ENCODE assay signal across 24 mouse cellular contexts in genomic region chr7:6791286-6792065, GRCm38 (mm10).
DNase-seq lines count a peak whose midpoint lies in the region; ATAC-seq lines count a peak whose summit lies in the region.
"Had no signal": no experiment of that assay in that cellular context is flagged by ENCODE, and none has a peak within 500 bp of the region (broad histone marks: within the 10 kb centered on the region; RNA-seq: fewer than 3 reads in every experiment).

No protein-coding gene starts in this region.

- no peaks in the 10 kb centered on the region for H3K36me3 ChIP-seq in intestine, embryonic 15.5 days
- no peaks in the 10 kb centered on the region for H3K36me3 ChIP-seq in limb, embryonic 15.5 days
- H3K36me3 ChIP-seq: hindbrain, embryonic 15.5 days; midbrain, embryonic 13.5 days; neural tube, embryonic 15.5 days had no signal

- no peak overlapping the region for H3K4me3 ChIP-seq in intestine, embryonic 15.5 days (replicated peaks)
- no peak overlapping the region for H3K4me3 ChIP-seq in limb, embryonic 15.5 days
- H3K4me3 ChIP-seq: forebrain, embryonic 13.5 days; hindbrain, embryonic 15.5 days; layer of hippocampus, adult 2 months; midbrain, embryonic 13.5 days; neural tube, embryonic 15.5 days had no signal

- H3K27ac ChIP-seq in intestine, embryonic 15.5 days, result no peak overlapping the region
- H3K27ac ChIP-seq in limb, embryonic 15.5 days, result peak overlapping the region; percentile 52
- H3K27ac ChIP-seq: forebrain, embryonic 13.5 days; hindbrain, embryonic 15.5 days; layer of hippocampus, adult 2 months; liver, embryonic 14.5 days; macrophage; midbrain, embryonic 13.5 days; neural tube, embryonic 15.5 days had no signal

- WGBS in intestine, embryonic 15.5 days, result 67% methylated on average over 9 of the region's 9 CpGs
- WGBS in limb, embryonic 15.5 days, result 39% methylated on average over 9 of the region's 9 CpGs

- H3K9me3 ChIP-seq in intestine, embryonic 15.5 days, result no peaks in the 10 kb centered on the region
- no peaks in the 10 kb centered on the region for H3K9me3 ChIP-seq in limb, embryonic 15.5 days
- H3K9me3 ChIP-seq: forebrain, embryonic 13.5 days; hindbrain, embryonic 15.5 days; midbrain, embryonic 13.5 days; neural tube, embryonic 15.5 days had no signal

- H3K9ac ChIP-seq in intestine, embryonic 15.5 days, result no peak overlapping the region
- no peak overlapping the region for H3K9ac ChIP-seq in limb, embryonic 15.5 days
- H3K9ac ChIP-seq: forebrain, embryonic 13.5 days; hindbrain, embryonic 15.5 days; liver, embryonic 14.5 days; midbrain, embryonic 13.5 days; neural tube, embryonic 15.5 days had no signal

- H3K4me1 ChIP-seq in intestine, embryonic 15.5 days (replicated peaks), result 0 out of 2 replicates have a peak, but pooled peaks cover 3% of the 10 kb centered on the region
- H3K4me1 ChIP-seq in limb, embryonic 15.5 days, result peaks cover 5% of the 10 kb centered on the region; the same call in 1 of the 2 replicates
- H3K4me1 ChIP-seq: forebrain, embryonic 13.5 days; hindbrain, embryonic 15.5 days; midbrain, embryonic 13.5 days; neural tube, embryonic 15.5 days had no signal

- no peak overlapping the region for H3K4me2 ChIP-seq in intestine, embryonic 15.5 days (replicated peaks)
- H3K4me2 ChIP-seq in limb, embryonic 15.5 days, result no peak overlapping the region
- H3K4me2 ChIP-seq: forebrain, embryonic 13.5 days; hindbrain, embryonic 15.5 days; midbrain, embryonic 13.5 days; neural tube, embryonic 15.5 days had no signal

- no peaks in the 10 kb centered on the region for H3K27me3 ChIP-seq in intestine, embryonic 15.5 days (replicated peaks)
- H3K27me3 ChIP-seq in limb, embryonic 15.5 days, result no peaks in the 10 kb centered on the region
- H3K27me3 ChIP-seq: forebrain, embryonic 13.5 days; hindbrain, embryonic 15.5 days; midbrain, embryonic 13.5 days; neural tube, embryonic 15.5 days had no signal

- DNase-seq in lung, postnatal 10 days, result peak; percentile 13
- no peak for DNase-seq in lung, postnatal 36 days
- DNase-seq in left cerebral cortex, adult 18-20 months (ENCODE audit: low spot score in 2 of 2), result no peak
- DNase-seq in cerebellum, adult 11 months, result no peak
- no peak for DNase-seq in embryo, embryonic 11 days
- DNase-seq: adrenal gland, adult 2 months; cerebellum, adult 9-10 months; gastrocnemius, postnatal 14 days; heart, adult 18-20 months; heart, postnatal 4 days; kidney, adult 2 months; kidney, postnatal 14 days; layer of hippocampus, postnatal 36 days; right cerebral cortex, postnatal 25 days; thymus, postnatal 25 days had no signal

- ATAC-seq in intestine, embryonic 15.5 days, result peak; percentile 32; the same call in 1 of the 2 replicates
- ATAC-seq in limb, embryonic 15.5 days (ENCODE audit: insufficient number of reproducible peaks, low FRiP score, low TSS enrichment, low read depth), result peak; percentile 82
- ATAC-seq: forebrain, embryonic 13.5 days; midbrain, embryonic 13.5 days had no signal
